Mouse (Mus musculus): ENCODE data around the gene Erg. TPM values are rescaled to one million over a fixed set of nuclear protein-coding genes. Genes with fewer than 3 reads are reported as not detected.

Gene Erg
- polyA plus RNA-seq, 1 experiment: 8.8 TPM

DNA sequence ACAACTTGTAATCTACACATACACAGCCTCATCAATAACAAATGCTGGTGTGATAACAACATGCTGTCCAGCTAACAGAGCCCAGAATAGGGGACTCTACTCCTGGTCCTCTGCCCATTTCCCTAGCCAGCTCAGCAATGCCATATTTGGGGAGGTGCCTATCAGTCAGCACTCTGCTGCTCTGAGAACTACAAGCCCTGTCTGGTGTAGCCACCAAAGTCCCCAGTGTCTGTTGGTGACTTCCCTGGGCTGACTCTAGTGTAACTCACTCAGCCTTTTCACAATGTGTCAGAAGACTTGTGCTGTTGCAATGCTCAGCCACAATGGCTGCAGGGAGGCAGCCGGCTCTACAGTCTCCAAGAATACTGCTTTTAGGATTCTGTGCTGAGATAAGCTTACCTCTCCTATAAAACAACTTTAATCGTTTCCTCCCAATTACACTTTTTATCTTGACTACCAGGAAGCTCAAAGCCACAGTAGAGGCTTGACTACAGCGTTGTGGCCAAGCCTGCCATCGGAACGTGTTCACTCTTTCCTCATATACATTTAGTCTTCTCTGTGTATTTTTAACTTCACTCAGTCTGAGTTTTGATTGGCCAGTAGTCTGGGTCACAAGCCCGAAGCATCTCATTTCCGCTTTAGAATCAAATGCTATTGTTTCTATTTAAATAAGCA, 201.0 kb downstream of the Erg start:
- H3K27ac ChIP-seq (replicated peaks; ENCODE audit: low read depth, low read length): no peak overlapping the region
- H3K4me1 ChIP-seq (ENCODE audit: control insufficient read depth, insufficient read depth, insufficient read length, low read length): no peaks in the 10 kb centered on the region
- no peak overlapping the region for H3K4me3 ChIP-seq (ENCODE audit: insufficient read depth, low read depth, low read length)

GRCm38 (mm10) chr16:95384590-95385148, 201.7 kb downstream of the Erg start:
- H3K4me3 ChIP-seq (ENCODE audit: insufficient read depth, low read depth, low read length): no peak overlapping the region
- no peak overlapping the region for H3K27ac ChIP-seq (replicated peaks; ENCODE audit: low read depth, low read length)
- H3K4me1 ChIP-seq (ENCODE audit: control insufficient read depth, insufficient read depth, insufficient read length, low read length): no peaks in the 10 kb centered on the region

DNA sequence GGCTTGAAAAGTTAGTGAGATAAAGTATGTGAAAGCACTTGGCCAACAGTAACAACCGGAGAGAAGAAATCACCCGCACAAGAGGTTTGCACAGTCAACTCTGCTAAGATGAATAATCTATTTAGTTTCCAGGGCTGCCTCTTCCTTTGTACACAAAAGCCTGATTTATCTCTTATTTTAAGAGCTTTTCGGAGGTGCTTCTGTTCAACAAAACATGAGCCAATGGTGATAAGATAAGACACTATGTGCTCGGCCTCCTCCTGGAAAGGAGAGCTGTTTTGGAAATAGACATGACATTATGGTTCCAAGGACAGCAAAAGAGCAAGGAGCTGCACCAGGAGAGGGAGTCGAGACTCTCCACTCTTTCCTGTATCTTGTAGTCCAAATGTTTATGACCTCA, 204.1 kb downstream of the Erg start:
- H3K4me1 ChIP-seq (ENCODE audit: control insufficient read depth, insufficient read depth, insufficient read length, low read length): no peaks in the 10 kb centered on the region
- H3K4me3 ChIP-seq (ENCODE audit: insufficient read depth, low read depth, low read length): no peak overlapping the region
- H3K27ac ChIP-seq (replicated peaks; ENCODE audit: low read depth, low read length): no peak overlapping the region

DNA sequence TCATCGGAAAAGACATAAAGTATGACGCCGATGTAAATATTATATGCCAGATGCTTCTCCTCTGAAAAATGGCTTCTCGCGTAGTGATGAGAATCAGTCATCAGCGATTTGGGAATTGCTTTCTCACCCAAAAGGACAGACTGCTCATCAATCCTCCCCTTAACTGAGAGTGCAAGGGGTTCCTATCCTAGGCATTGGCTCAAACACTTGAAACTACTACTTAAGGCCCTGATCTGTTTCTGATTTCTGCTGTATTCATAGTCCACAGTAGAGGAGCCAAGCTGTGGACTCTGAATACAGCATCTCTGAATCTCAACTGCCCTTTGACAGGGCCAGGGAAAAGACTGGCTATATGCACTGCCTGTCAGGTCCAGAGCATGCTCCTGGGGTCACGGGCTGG, 209.6 kb downstream of the Erg start:
- peaks cover 7% of the 10 kb centered on the region; the same call in 1 of the 2 replicates for H3K4me1 ChIP-seq (ENCODE audit: control insufficient read depth, insufficient read depth, insufficient read length, low read length)
- H3K4me3 ChIP-seq (ENCODE audit: insufficient read depth, low read depth, low read length): no peak overlapping the region
- no peak overlapping the region for H3K27ac ChIP-seq (replicated peaks; ENCODE audit: low read depth, low read length)

GRCm38 (mm10) chr16:95376364-95376763, 210.0 kb downstream of the Erg start:
- no peak overlapping the region for H3K4me3 ChIP-seq (ENCODE audit: insufficient read depth, low read depth, low read length)
- H3K27ac ChIP-seq (replicated peaks; ENCODE audit: low read depth, low read length): no peak overlapping the region
- H3K4me1 ChIP-seq (ENCODE audit: control insufficient read depth, insufficient read depth, insufficient read length, low read length): peaks cover 7% of the 10 kb centered on the region; the same call in 1 of the 2 replicates

GRCm38 (mm10) chr16:95374646-95375045, 211.7 kb downstream of the Erg start:
- Histone ChIP-seq H3K27ac (replicated peaks; ENCODE audit: low read depth, low read length) (no peak overlapping the region), H3K4me1 (ENCODE audit: control insufficient read depth, insufficient read depth, insufficient read length, low read length) (peaks cover 7% of the 10 kb centered on the region; the same call in 1 of the 2 replicates), H3K4me3 (ENCODE audit: insufficient read depth, low read depth, low read length) (no peak overlapping the region)

- Histone ChIP-seq H3K4me3 (ENCODE audit: insufficient read depth, low read depth, low read length) (no peak overlapping the region), H3K27ac (replicated peaks; ENCODE audit: low read depth, low read length) (no peak overlapping the region), H3K4me1 (ENCODE audit: control insufficient read depth, insufficient read depth, insufficient read length, low read length) (peaks cover 7% of the 10 kb centered on the region; the same call in 1 of the 2 replicates)
Observed at GRCm38 (mm10) chr16:95372960-95373359, 213.4 kb downstream of the Erg start.

DNA sequence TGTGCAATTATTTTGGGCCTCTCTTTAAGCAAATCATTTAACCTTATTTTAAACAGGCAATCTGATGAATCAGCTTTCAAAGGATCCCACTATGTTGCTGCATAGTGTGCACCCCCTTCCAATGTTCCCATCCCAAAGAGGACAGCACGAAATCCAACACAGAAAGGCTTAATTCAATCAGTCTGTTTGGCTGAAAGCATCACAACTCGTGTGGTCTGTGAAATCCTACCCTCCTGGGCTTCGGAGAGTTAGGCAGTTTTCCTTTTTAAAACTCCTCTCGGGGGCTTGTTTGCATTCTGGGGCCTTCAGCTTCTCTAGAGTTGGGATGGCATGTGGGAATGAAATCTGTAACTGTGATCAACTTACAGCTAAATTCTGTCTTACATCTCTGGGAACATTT, 214.7 kb downstream of the Erg start:
- H3K27ac ChIP-seq (replicated peaks; ENCODE audit: low read depth, low read length): no peak overlapping the region
- peaks cover 7% of the 10 kb centered on the region; the same call in 1 of the 2 replicates for H3K4me1 ChIP-seq (ENCODE audit: control insufficient read depth, insufficient read depth, insufficient read length, low read length)
- H3K4me3 ChIP-seq (ENCODE audit: insufficient read depth, low read depth, low read length): no peak overlapping the region

GRCm38 (mm10) chr16:95366989-95367765, 219.2 kb downstream of the Erg start:
- Histone ChIP-seq H3K27ac (replicated peaks; ENCODE audit: low read depth, low read length) (no peak overlapping the region), H3K4me1 (ENCODE audit: control insufficient read depth, insufficient read depth, insufficient read length, low read length) (peaks cover under 1% of the 10 kb centered on the region; the same call in 1 of the 2 replicates), H3K4me3 (ENCODE audit: insufficient read depth, low read depth, low read length) (no peak overlapping the region)

DNA sequence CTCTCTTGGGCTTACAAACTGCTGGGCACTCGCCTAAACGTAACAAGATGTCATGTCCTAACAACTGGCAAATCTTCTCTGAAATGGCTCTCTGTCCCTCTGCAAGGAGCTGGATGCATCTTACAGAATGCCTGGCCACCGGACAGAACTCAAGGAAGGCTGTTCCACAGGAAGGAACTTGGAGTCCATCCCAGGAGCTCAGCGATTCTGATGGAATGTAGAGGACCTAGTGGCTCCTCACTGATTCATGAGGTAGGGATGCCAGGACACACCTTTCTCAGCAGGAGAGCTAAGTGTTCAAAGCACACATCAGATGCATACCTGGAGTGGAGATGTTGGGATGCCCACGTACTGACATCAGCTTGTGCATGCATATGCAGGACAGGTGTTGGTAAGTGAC, 221.2 kb downstream of the Erg start:
- Histone ChIP-seq H3K4me3 (ENCODE audit: insufficient read depth, low read depth, low read length) (no peak overlapping the region), H3K4me1 (ENCODE audit: control insufficient read depth, insufficient read depth, insufficient read length, low read length) (peaks cover 9% of the 10 kb centered on the region; the same call in 1 of the 2 replicates), H3K27ac (replicated peaks; ENCODE audit: low read depth, low read length) (no peak overlapping the region)

GRCm38 (mm10) chr16:95363632-95364465, 222.5 kb downstream of the Erg start:
- Histone ChIP-seq H3K4me1 (ENCODE audit: control insufficient read depth, insufficient read depth, insufficient read length, low read length) (peaks cover 9% of the 10 kb centered on the region; the same call in 1 of the 2 replicates), H3K27ac (replicated peaks; ENCODE audit: low read depth, low read length) (no peak overlapping the region), H3K4me3 (ENCODE audit: insufficient read depth, low read depth, low read length) (no peak overlapping the region)

GRCm38 (mm10) chr16:95361950-95362349, 224.4 kb downstream of the Erg start:
- Histone ChIP-seq H3K27ac (replicated peaks; ENCODE audit: low read depth, low read length) (no peak overlapping the region), H3K4me3 (ENCODE audit: insufficient read depth, low read depth, low read length) (no peak overlapping the region), H3K4me1 (ENCODE audit: control insufficient read depth, insufficient read depth, insufficient read length, low read length) (peaks cover 9% of the 10 kb centered on the region; the same call in 1 of the 2 replicates)

GRCm38 (mm10) chr16:95360940-95361489, 225.4 kb downstream of the Erg start:
- H3K4me3 ChIP-seq (ENCODE audit: insufficient read depth, low read depth, low read length): no peak overlapping the region
- H3K4me1 ChIP-seq (ENCODE audit: control insufficient read depth, insufficient read depth, insufficient read length, low read length): peaks cover 9% of the 10 kb centered on the region; the same call in 1 of the 2 replicates
- no peak overlapping the region for H3K27ac ChIP-seq (replicated peaks; ENCODE audit: low read depth, low read length)

DNA sequence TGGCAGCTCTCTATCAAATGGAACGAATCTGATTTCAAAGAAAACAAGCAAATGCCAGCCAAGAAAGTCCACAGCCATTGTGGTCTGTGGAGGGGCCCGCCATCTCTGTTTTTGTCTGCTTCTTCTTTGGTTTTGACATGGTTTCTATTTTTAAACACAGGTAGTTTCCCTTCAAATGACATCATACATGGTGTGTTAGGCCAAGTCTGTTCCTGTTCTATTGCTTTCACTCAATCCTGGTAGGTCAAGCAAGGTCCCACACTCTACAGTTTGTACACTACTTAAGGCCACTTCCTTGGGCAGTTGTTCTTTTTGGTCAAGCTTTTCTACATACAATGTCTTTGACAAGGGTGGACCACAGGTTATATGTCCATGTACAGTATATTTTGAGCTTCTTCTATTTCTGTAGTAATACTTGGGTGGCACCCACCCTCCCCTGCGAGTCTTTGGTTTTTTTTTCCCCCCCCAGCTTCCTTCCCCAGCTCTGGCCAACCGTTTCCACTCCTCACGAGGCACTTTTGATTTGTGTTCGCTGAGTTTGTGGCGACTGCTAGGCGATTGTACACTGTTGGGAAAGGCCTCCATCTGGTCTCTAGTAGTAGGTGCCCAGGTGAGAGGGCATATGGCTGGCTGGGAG, 226.1 kb downstream of the Erg start:
- H3K27ac ChIP-seq (replicated peaks; ENCODE audit: low read depth, low read length): no peak overlapping the region
- H3K4me3 ChIP-seq (ENCODE audit: insufficient read depth, low read depth, low read length): no peak overlapping the region
- H3K4me1 ChIP-seq (ENCODE audit: control insufficient read depth, insufficient read depth, insufficient read length, low read length): peaks cover 9% of the 10 kb centered on the region; the same call in 1 of the 2 replicates
